Mouse (Mus musculus): ENCODE measurements around the gene Fbxl15.

- TF ChIP-seq POLR2A (IDR thresholded peaks at IDR 0.05; ENCODE audit: insufficient read depth, low read depth, low read length) (no peak), CTCF (IDR thresholded peaks at IDR 0.05; ENCODE audit: insufficient read depth, low read depth, low read length) (no peak)
Measured at GRCm38 (mm10) chr19:46317546-46317885, 10.5 kb upstream of the Fbxl15 start.

Data from olfactory bulb, adult 2 months (tissue).